Mouse (Mus musculus) intestine, embryonic 16.5 days (tissue): ENCODE measurements around the gene Pkm. TPM values are rescaled to one million over a fixed set of nuclear protein-coding genes. Genes with fewer than 3 reads are reported as not detected.

Experiments used
- ATAC-seq: fragments of 200-750 bp; cut with Nextera tagmentation; 2 replicates; pipeline ENCODE4 v1.8.0; 2017; ENCODE audit warnings: moderate TSS enrichment, moderate library complexity
- H3K27ac ChIP-seq: fragments of 300-500 bp; sonication (generic); 2 replicates; pipeline ENCODE4 v1.5.1; 2014; ENCODE audit warnings: mild to moderate bottlenecking, low read length
- H3K27me3 ChIP-seq: fragments of 300-500 bp; sonication (generic); replicated peaks from 2 replicates; pipeline ENCODE4 v1.6.1; 2014; ENCODE audit warnings: low read length, control low read depth, mixed read lengths; ENCODE audit not compliant: control insufficient read depth, insufficient read depth
- H3K36me3 ChIP-seq: fragments of 300-500 bp; sonication (generic); 2 replicates; pipeline ENCODE4 v1.6.1; 2014; ENCODE audit warnings: low read length, control low read depth; ENCODE audit not compliant: control insufficient read depth, insufficient read depth
- H3K4me1 ChIP-seq: fragments of 300-500 bp; sonication (generic); 2 replicates; pipeline ENCODE4 v1.6.1; 2014; ENCODE audit warnings: low read length, control low read depth, mixed read lengths; ENCODE audit not compliant: control insufficient read depth, insufficient read depth
- H3K4me2 ChIP-seq: fragments of 300-500 bp; sonication (generic); 2 replicates; pipeline ENCODE4 v1.6.1; 2014; ENCODE audit warnings: low read depth, low read length, control low read depth
- H3K4me3 ChIP-seq: fragments of 300-500 bp; sonication (generic); 2 replicates; pipeline ENCODE4 v1.5.1; 2014; ENCODE audit warnings: mild to moderate bottlenecking, low read length
- H3K9ac ChIP-seq: fragments of 300-500 bp; sonication (generic); 2 replicates; pipeline ENCODE4 v1.6.1; 2014; ENCODE audit warnings: low read depth, low read length
- H3K9me3 ChIP-seq: fragments of 300-500 bp; sonication (generic); 2 replicates; pipeline ENCODE4 v1.6.1; 2016; ENCODE audit warnings: low read length, control low read depth; ENCODE audit not compliant: control insufficient read depth
- WGBS: fragments of 180-500 bp; shearing (Covaris S2); extraction: QIAGEN DNeasy Blood & Tissue Kit; methylation state at CpG from one replicate; pipeline ENCODE4 v1.1.7; 2014; 5-methylcytosine and 5-hydroxymethylcytosine counted together
- polyA plus RNA-seq: library from polyadenylated mRNA; unstranded; fragments of >200 nt; fragmentation: Nextera tagmentation; extraction: Ambion mirVana; gene quantifications from 2 replicates; pipeline ENCODE4 v1.2.1, GENCODE M21; 2015

The Pkm gene
- polyA plus RNA-seq, 1 experiment from 2014 or later: 1,198 TPM

DNA sequence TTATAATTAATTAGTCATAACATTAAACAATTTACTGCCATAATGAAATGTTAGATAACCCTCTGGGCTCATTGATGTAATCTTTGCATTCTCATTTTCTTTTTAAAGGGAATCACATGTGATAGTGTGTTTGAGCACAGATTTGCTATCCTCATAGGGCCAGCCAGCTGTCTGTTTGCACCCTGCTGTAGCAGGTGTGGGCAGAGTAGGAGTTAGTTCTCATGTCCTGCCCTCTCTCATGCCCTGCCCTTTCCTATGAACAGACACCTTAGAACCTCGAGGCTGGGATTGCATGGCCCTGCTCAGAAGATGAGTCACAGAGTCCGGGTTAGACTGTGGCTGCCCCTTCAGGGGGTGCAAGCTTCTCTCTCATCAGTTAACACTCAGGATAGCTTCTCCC lies 17.3 kb downstream of the Pkm start:
- no peak overlapping the region for H3K9ac ChIP-seq
- H3K27me3 ChIP-seq: no peaks in the 10 kb centered on the region
- 53% methylated on average over 2 of the region's 2 CpGs for WGBS
- no peaks in the 10 kb centered on the region for H3K9me3 ChIP-seq
- no peak overlapping the region for H3K4me3 ChIP-seq
- H3K4me2 ChIP-seq: no peak overlapping the region
- ATAC-seq: no peak
- H3K27ac ChIP-seq: no peak overlapping the region
- H3K4me1 ChIP-seq: no peaks in the 10 kb centered on the region
- peaks cover 42% of the 10 kb centered on the region for H3K36me3 ChIP-seq

DNA sequence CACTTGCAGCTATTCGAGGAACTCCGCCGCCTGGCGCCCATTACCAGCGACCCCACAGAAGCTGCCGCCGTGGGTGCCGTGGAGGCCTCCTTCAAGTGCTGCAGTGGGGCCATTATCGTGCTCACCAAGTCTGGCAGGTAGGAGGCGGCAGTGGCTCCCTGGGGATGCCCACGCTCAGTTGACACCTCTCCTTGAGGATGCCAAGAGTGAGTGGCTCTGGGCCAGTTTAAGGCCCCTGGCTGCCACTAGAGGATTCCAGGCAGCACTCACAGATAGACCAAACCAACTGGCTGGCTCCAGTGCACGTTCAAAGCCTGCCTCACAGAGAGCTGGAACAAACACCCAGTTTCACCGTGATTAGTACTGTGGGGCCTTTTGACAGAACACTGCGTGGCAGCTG lies 19.4 kb downstream of the Pkm start:
- Histone ChIP-seq H3K9me3 (no peaks in the 10 kb centered on the region), H3K27me3 (no peaks in the 10 kb centered on the region), H3K4me3 (no peak overlapping the region), H3K27ac (no peak overlapping the region), H3K36me3 (peaks cover 40% of the 10 kb centered on the region), H3K9ac (no peak overlapping the region), H3K4me2 (no peak overlapping the region), H3K4me1 (peaks cover 10% of the 10 kb centered on the region)
- no peak for ATAC-seq
- 93% methylated on average over 14 of the region's 14 CpGs for WGBS

DNA sequence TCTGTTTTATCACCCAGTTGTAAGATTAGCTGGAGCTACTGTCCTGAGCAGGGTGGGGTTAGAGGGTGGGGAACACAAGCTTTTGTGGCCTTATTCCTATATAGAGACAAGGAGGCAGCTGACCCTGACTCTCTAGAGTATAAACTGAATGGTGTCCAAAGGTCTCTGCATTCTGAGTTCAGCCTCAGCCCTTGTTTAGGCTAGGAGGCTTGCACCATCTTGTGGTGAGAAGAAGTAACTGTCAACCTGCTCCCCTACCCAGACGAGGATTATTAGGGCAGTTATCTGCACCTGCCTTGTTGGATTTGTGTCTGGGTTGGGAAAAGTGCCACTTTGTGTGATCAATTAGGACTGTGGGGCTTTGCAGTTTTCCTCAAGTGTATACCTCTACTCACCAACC lies 22.1 kb downstream of the Pkm start:
- 21% methylated on average over 1 of the region's 1 CpGs for WGBS
- H3K27ac ChIP-seq: no peak overlapping the region
- no peak overlapping the region for H3K4me3 ChIP-seq
- ATAC-seq: peak; percentile 61
- no peak overlapping the region for H3K9ac ChIP-seq
- H3K36me3 ChIP-seq: peaks cover 25% of the 10 kb centered on the region
- H3K27me3 ChIP-seq: no peaks in the 10 kb centered on the region
- H3K4me1 ChIP-seq: peaks cover 11% of the 10 kb centered on the region
- H3K4me2 ChIP-seq: no peak overlapping the region
- no peaks in the 10 kb centered on the region for H3K9me3 ChIP-seq

DNA sequence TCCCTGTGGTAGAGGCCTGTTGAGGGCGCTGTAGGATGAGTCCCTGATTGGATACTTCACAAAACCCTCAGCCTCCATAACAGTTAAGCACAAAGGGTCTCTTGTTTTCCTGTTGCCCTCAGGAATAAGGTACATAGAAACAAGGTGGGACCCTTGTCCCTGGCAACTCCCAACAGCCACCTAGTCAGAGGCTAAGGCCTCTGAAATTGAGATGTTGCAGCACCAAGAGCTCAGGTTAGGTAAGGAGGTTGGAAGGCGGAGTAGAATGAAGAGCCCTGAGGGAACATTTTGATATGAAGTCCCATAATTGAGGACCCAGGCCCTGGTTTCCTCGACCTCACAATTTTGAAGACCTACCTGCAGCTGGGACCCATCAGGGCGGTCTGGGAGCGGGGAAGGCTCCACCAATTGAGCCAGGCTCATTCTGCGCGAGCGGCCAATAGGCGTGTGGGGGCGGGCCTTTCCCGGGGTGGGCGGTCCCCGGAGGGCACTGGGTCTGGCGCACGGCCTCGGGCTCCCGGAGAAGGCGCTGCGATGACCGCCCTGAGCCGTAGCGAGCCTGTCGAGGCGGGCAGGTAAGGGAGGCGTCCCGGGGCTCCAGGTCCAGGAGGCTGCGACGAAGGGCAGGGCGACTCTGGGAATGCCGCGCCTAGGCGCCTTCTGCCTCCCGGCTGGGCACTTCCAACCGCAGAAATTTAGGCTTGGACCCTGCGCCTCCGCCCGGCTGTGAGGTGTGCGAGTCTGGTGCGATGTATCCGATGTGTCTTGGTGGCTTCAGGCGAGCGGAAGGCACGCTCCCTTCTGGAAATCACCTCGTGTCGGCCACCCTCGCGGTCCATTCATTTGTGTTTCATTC lies 23.7 kb downstream of the Pkm start, which contains the start of gene Gramd2:
TSS of gene Gramd2 (plus strand) at position 467 of the 856 bp plus-strand sequence.
- H3K4me3 ChIP-seq: peak within 1 kb of the TSS; percentile 57
- ATAC-seq: peak; percentile 95
- H3K9ac ChIP-seq: peak within 1 kb of the TSS; percentile 71
- H3K4me1 ChIP-seq: peaks cover 11% of the 10 kb centered on the region
- WGBS: 2% methylated on average over 47 of the region's 47 CpGs
- H3K9me3 ChIP-seq: no peaks in the 10 kb centered on the region
- H3K4me2 ChIP-seq: peak within 1 kb of the TSS; percentile 96
- peaks cover 12% of the 10 kb centered on the region; the same call in 1 of the 2 replicates for H3K36me3 ChIP-seq
- H3K27me3 ChIP-seq: no peaks in the 10 kb centered on the region
- no peak within 1 kb of the TSS for H3K27ac ChIP-seq

DNA sequence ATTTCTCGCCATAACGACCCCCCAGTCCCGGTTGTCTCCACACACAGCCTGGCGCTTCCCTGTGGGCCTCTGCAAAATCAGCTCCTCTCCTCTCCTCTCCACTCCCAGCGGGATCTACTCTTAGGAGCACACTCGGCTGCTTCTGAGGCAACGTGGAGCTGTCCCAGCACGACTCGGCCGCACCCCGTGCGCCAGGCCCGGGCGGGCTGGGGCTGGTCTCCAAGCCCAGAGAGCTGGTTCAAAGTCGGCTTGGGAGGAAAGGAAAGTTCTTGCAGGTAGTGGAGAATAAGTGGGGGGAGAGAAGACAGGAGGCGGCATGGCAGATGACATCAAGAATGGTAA lies 24.3 kb downstream of the Pkm start:
- Histone ChIP-seq H3K4me1 (peaks cover 11% of the 10 kb centered on the region), H3K9ac (peak overlapping the region; percentile 71), H3K9me3 (no peaks in the 10 kb centered on the region), H3K27ac (no peak overlapping the region), H3K4me2 (peak overlapping the region; percentile 96), H3K36me3 (peaks cover 10% of the 10 kb centered on the region; the same call in 1 of the 2 replicates), H3K4me3 (peak overlapping the region; percentile 57), H3K27me3 (no peaks in the 10 kb centered on the region)
- WGBS: 9% methylated on average over 16 of the region's 16 CpGs
- peak; percentile 61 for ATAC-seq

DNA sequence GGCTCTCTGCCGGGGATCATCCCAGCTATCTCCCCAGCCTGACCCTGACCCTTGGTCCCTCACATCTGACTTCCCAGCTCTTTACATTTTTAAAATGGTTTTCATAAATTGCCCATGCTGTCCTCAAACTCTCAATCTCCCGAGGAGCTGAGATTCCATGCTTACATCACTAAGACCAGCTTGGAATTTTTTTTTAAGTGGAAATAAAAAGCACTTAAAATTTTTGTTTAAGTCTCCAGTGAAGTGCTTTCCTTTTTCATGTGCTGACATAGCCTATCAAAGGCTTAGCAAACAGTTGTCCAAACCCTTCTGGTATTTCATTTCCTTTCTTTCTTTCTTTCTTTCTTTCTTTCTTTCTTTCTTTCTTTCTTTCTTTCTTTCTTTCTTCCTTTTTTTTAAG lies 27.9 kb downstream of the Pkm start:
- Histone ChIP-seq H3K36me3 (no peaks in the 10 kb centered on the region), H3K9ac (no peak overlapping the region), H3K9me3 (no peaks in the 10 kb centered on the region), H3K4me1 (peaks cover 11% of the 10 kb centered on the region), H3K4me2 (no peak overlapping the region), H3K27ac (no peak overlapping the region), H3K27me3 (no peaks in the 10 kb centered on the region), H3K4me3 (no peak overlapping the region)
- ATAC-seq: no peak
- WGBS: 51% methylated on average over 2 of the region's 2 CpGs

DNA sequence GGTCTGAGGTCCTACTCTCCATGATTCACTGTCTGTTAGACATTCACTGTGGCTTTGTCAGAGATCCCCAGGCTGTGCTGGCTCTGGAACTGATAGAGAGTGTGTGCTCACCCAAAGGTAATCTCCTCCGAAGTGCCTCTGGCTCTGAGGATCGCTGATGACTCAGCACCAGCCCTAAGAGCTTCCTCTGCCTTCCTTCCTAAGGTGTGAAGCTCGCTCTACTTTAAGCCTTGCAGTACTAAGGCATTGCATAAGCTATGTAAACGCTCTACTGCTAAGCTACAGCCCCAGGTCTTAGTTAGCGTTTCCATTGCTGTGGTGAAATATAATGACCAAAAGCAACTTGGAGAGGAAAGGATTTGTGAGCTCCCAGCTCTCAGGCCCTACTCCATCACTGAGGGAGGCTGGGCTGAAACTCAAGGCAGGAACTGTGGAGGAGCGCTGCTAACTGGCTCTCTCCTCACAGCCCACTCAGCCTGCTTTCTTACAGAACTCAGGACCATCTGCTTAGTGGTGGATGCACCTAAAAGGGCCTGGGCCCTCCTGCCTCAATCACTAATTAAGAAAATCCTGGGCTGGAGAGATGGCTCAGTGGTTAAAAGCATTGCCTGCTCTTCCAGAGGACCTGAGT lies 31.4 kb downstream of the Pkm start:
- peaks cover 15% of the 10 kb centered on the region for H3K4me1 ChIP-seq
- H3K36me3 ChIP-seq: no peaks in the 10 kb centered on the region
- H3K4me3 ChIP-seq: no peak overlapping the region
- H3K27ac ChIP-seq: no peak overlapping the region
- H3K27me3 ChIP-seq: no peaks in the 10 kb centered on the region
- no peak overlapping the region for H3K9ac ChIP-seq
- ATAC-seq: peak; percentile 63
- whole genome bisulfite sequencing: 31% methylated on average over 6 of the region's 6 CpGs
- no peak overlapping the region for H3K4me2 ChIP-seq
- no peaks in the 10 kb centered on the region for H3K9me3 ChIP-seq

DNA sequence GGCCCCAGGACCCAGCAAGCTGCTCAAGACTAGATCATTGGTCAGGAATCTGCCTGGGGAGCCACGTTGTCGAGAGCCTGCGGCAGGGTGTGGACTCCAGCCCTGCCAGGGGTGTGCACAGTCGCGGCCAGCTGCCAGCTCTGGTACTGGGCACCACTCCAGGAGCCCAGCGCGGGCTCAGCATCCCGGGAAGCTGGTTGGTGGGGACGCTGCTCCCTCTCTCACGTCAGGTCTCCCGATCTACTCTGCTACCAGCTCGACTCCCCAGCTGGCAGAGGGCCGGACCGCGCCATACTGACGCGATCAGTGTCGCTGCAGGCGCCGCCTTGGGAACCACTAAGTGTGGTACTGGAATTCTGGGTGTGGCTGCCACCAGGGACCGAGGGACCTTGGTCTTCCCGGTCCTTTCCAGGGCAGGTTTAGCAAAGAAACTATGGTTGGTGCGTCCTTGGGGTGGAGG lies 35.5 kb downstream of the Pkm start:
- Histone ChIP-seq H3K4me3 (peak overlapping the region; percentile 44), H3K27ac (peak overlapping the region; percentile 67), H3K4me2 (peak overlapping the region; percentile 66), H3K9ac (peak overlapping the region; percentile 56), H3K4me1 (peaks cover 30% of the 10 kb centered on the region), H3K9me3 (no peaks in the 10 kb centered on the region), H3K27me3 (no peaks in the 10 kb centered on the region), H3K36me3 (no peaks in the 10 kb centered on the region)
- peak; percentile 89 for ATAC-seq
- WGBS: 2% methylated on average over 23 of the region's 23 CpGs

DNA sequence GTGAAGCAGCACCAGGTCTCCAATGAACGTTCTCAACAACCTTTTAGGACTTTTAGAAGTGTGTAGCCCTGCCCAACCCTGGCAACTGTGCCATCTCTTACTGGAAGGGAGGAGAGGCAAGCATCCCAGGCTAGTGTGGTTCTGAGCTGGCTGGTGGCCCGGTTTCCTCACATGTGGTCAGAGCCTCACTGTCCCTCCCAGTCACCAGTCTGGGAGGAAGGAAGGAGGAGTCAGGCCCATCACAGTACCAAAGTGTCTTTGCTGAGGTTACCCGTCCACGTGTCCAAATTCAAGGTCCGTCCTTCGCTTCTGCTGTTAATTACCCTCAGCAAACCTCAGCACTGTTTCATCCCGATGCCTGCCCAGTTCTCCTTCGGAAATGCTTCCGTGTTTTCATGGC lies 36.0 kb downstream of the Pkm start:
- Histone ChIP-seq H3K4me2 (peak overlapping the region; percentile 66), H3K36me3 (no peaks in the 10 kb centered on the region), H3K27me3 (no peaks in the 10 kb centered on the region), H3K4me1 (peaks cover 30% of the 10 kb centered on the region), H3K27ac (peak overlapping the region; percentile 67), H3K9ac (peak overlapping the region; percentile 56), H3K4me3 (peak overlapping the region; percentile 44), H3K9me3 (no peaks in the 10 kb centered on the region)
- WGBS: 38% methylated on average over 9 of the region's 9 CpGs
- ATAC-seq: peak; percentile 10
